Comparison of ENCODE assay signal across 30 mouse cellular contexts in genomic region chr16:30267359-30267758, GRCm38 (mm10). TPM values are rescaled to one million over a fixed set of nuclear protein-coding genes. Genes with fewer than 3 reads are reported as not detected.
A peak's percentile ranks its signal among the peaks of the same experiment; 100 is the strongest.
DNase-seq lines count a peak whose midpoint lies in the region; ATAC-seq and TF ChIP-seq lines count a peak whose summit lies in the region.
"Had no signal": no experiment of that assay in that cellular context is flagged by ENCODE, and none has a peak within 500 bp of the region (broad histone marks: within the 10 kb centered on the region; RNA-seq: fewer than 3 reads in every experiment).

Gene Cpn2 (minus strand): TSS chr16:30267499.

- intact Hi-C loops in gastrocnemius, postnatal 14 days (cut with DNase I; ENCODE audit: low total_unique reads) = no loop called here

- TF ChIP-seq CTCF in liver, postnatal 0 days (IDR thresholded peaks at IDR 0.05; ENCODE audit: low read depth) = no peak

- no peaks in the 10 kb centered on the region for H3K27me3 ChIP-seq in intestine, embryonic 15.5 days (replicated peaks)
- no peaks in the 10 kb centered on the region for H3K27me3 ChIP-seq in liver, embryonic 11.5 days (replicated peaks; ENCODE audit: control insufficient read depth, insufficient read depth, low read length)
- no peaks in the 10 kb centered on the region for H3K27me3 ChIP-seq in liver, postnatal 0 days (ENCODE audit: insufficient read depth, low read length)
- H3K27me3 ChIP-seq: embryonic facial prominence, embryonic 15.5 days; hindbrain, embryonic 15.5 days; limb, embryonic 12.5 days had no signal

- ATAC-seq in intestine, embryonic 15.5 days = peak; percentile 53
- no peak for ATAC-seq in liver, embryonic 11.5 days (replicated peaks; ENCODE audit: low FRiP score)
- peak; percentile 83 for ATAC-seq in liver, postnatal 0 days
- ATAC-seq: activated CD4-positive, CD25-positive, alpha-beta regulatory T cell, adult 4 months; forebrain, embryonic 16.5 days; midbrain, embryonic 13.5 days had no signal

- H3K9me3 ChIP-seq in intestine, embryonic 15.5 days = no peaks in the 10 kb centered on the region
- no peaks in the 10 kb centered on the region for H3K9me3 ChIP-seq in liver, embryonic 11.5 days (ENCODE audit: control insufficient read depth, low read length)
- no peaks in the 10 kb centered on the region for H3K9me3 ChIP-seq in liver, postnatal 0 days (ENCODE audit: low read length)
- H3K9me3 ChIP-seq: embryonic facial prominence, embryonic 15.5 days; forebrain, embryonic 10.5 days; heart, embryonic 15.5 days; hindbrain, embryonic 15.5 days; limb, embryonic 12.5 days; megakaryocyte, embryonic 14.5 days; midbrain, embryonic 13.5 days had no signal

- peak; percentile 21 to 40 for DNase-seq in adrenal gland, postnatal 36 days
- no peak for DNase-seq in liver, embryonic 11.5 days (ENCODE audit: low spot score)
- peak; percentile 70 for DNase-seq in liver, postnatal 0 days
- no peak for DNase-seq in heart, adult 18-20 months
- DNase-seq in retina, embryonic 14.5 days (ENCODE audit: low spot score) = no peak
- DNase-seq in gastrocnemius, postnatal 14 days = no peak
- DNase-seq: cerebellum, adult 9-10 months; gastrocnemius, postnatal 36 days; heart, postnatal 4 days; kidney, postnatal 25 days; lung, embryonic 14.5 days; lung, postnatal 36 days; right cerebral cortex, postnatal 14 days had no signal

- H3K4me1 ChIP-seq in intestine, embryonic 15.5 days (replicated peaks) = 0 out of 2 replicates have a peak, but pooled peaks cover 9% of the 10 kb centered on the region
- peaks cover 4% of the 10 kb centered on the region; the same call in 1 of the 2 replicates for H3K4me1 ChIP-seq in liver, embryonic 11.5 days (replicated peaks; ENCODE audit: control insufficient read depth, insufficient read depth, low read length)
- peaks cover 6% of the 10 kb centered on the region for H3K4me1 ChIP-seq in liver, postnatal 0 days (ENCODE audit: insufficient read depth)

- no peak within 1 kb of the TSS for H3K4me2 ChIP-seq in intestine, embryonic 15.5 days (replicated peaks)
- peak within 1 kb of the TSS; percentile 48 for H3K4me2 ChIP-seq in liver, embryonic 11.5 days
- peak within 1 kb of the TSS; percentile 67 for H3K4me2 ChIP-seq in liver, postnatal 0 days (ENCODE audit: low read depth, low read length)
- H3K4me2 ChIP-seq: embryonic facial prominence, embryonic 15.5 days; heart, embryonic 15.5 days; hindbrain, embryonic 15.5 days; limb, embryonic 12.5 days; lung, embryonic 14.5 days; midbrain, embryonic 13.5 days had no signal

- no peak within 1 kb of the TSS for H3K27ac ChIP-seq in intestine, embryonic 15.5 days
- peak within 1 kb of the TSS; percentile 43; the same call in 1 of the 2 replicates for H3K27ac ChIP-seq in liver, embryonic 11.5 days (ENCODE audit: low read depth, low read length)
- peak within 1 kb of the TSS; percentile 89 for H3K27ac ChIP-seq in liver, postnatal 0 days (ENCODE audit: low read depth)
- H3K27ac ChIP-seq: embryonic facial prominence, embryonic 15.5 days; forebrain, embryonic 10.5 days; heart, embryonic 15.5 days; hindbrain, embryonic 15.5 days; layer of hippocampus, adult 2 months; limb, embryonic 12.5 days; midbrain, embryonic 13.5 days had no signal

- no peak within 1 kb of the TSS for H3K9ac ChIP-seq in intestine, embryonic 15.5 days
- no peak within 1 kb of the TSS for H3K9ac ChIP-seq in liver, embryonic 11.5 days (ENCODE audit: low read depth, low read length)
- H3K9ac ChIP-seq in liver, postnatal 0 days (replicated peaks) = peak within 1 kb of the TSS; percentile 68
- H3K9ac ChIP-seq: embryonic facial prominence, embryonic 15.5 days; heart, embryonic 15.5 days; hindbrain, embryonic 15.5 days; limb, embryonic 12.5 days; lung, embryonic 14.5 days; midbrain, embryonic 13.5 days had no signal

- no peak within 1 kb of the TSS for H3K4me3 ChIP-seq in intestine, embryonic 15.5 days (replicated peaks)
- peak within 1 kb of the TSS; percentile 24; the same call in 1 of the 2 replicates for H3K4me3 ChIP-seq in liver, embryonic 11.5 days (ENCODE audit: low read depth, low read length)
- peak within 1 kb of the TSS; percentile 50 for H3K4me3 ChIP-seq in liver, postnatal 0 days (ENCODE audit: low read depth, low read length)
- H3K4me3 ChIP-seq: embryonic facial prominence, embryonic 15.5 days; forebrain, embryonic 10.5 days; heart, embryonic 15.5 days; hindbrain, embryonic 15.5 days; layer of hippocampus, adult 2 months; limb, embryonic 12.5 days; megakaryocyte, embryonic 14.5 days; midbrain, embryonic 13.5 days had no signal

- 52% methylated on average over 5 of the region's 5 CpGs for WGBS in intestine, embryonic 15.5 days
- 57% methylated on average over 5 of the region's 5 CpGs for WGBS in liver, embryonic 11.5 days
- 56% methylated on average over 5 of the region's 5 CpGs for WGBS in liver, postnatal 0 days (ENCODE audit: insufficient replicate concordance)

- TF ChIP-seq EP300 in liver, postnatal 0 days (IDR thresholded peaks at IDR 0.05; ENCODE audit: low read depth) = peak; percentile 64

- H3K36me3 ChIP-seq in intestine, embryonic 15.5 days = no peaks in the 10 kb centered on the region
- H3K36me3 ChIP-seq in liver, embryonic 11.5 days (ENCODE audit: control insufficient read depth, insufficient read depth, low read length) = no peaks in the 10 kb centered on the region
- no peaks in the 10 kb centered on the region for H3K36me3 ChIP-seq in liver, postnatal 0 days (replicated peaks; ENCODE audit: insufficient read depth, low read length)
- H3K36me3 ChIP-seq: embryonic facial prominence, embryonic 15.5 days; forebrain, embryonic 10.5 days; heart, embryonic 15.5 days; hindbrain, embryonic 15.5 days; limb, embryonic 12.5 days; midbrain, embryonic 13.5 days had no signal

RNA-seq across cellular contexts. Expression of gene Cpn2, which starts in this region (rescaled TPM):
- total RNA-seq in adrenal gland, postnatal 36 days (2021) = 1 to 10 TPM; 1.3 to 2.1 TPM
- 0.19 and 0.20 TPM in 2 replicates for polyA plus RNA-seq in intestine, embryonic 15.5 days (2015; fragmentation: Nextera tagmentation; extraction: Ambion mirVana)
- 1.3 and 1.5 TPM in 2 replicates for polyA plus RNA-seq in liver, embryonic 11.5 days (2014; fragmentation: Nextera tagmentation; extraction: Ambion mirVana)
- 10.9 and 12.0 TPM in 2 replicates for polyA plus RNA-seq in liver, postnatal 0 days (2015; fragmentation: Nextera tagmentation; extraction: Ambion mirVana)
- total RNA-seq in heart, adult 18-20 months (2021) = under 1 TPM; 0.10 to 0.13 TPM
- not detected for total RNA-seq in gastrocnemius, postnatal 14 days (2021)
- total RNA-seq: gastrocnemius, postnatal 36 days; heart, postnatal 4 days; layer of hippocampus, adult 2 months; layer of hippocampus, postnatal 25 days; monocyte, adult 5-6 weeks had no signal
- polyA plus RNA-seq: activated CD4-positive, CD25-positive, alpha-beta regulatory T cell, adult 4 months; embryonic facial prominence, embryonic 15.5 days; forebrain, embryonic 10.5 days; forebrain, embryonic 16.5 days; heart, embryonic 15.5 days; hindbrain, embryonic 15.5 days; kidney, embryonic 14.5 days; limb, embryonic 12.5 days; lung, embryonic 14.5 days; midbrain, embryonic 13.5 days; neural tube, embryonic 11.5 days; thymus, postnatal 0 days; urinary bladder, adult 2 months had no signal

Comparison
In these comparisons a context has a peak if more than half of its experiments do, and no peak if none do; other contexts are left out.
1. DNase-seq: peak in adrenal gland, postnatal 36 days (2 of 2) and liver, postnatal 0 days (single experiment); none in liver, embryonic 11.5 days (single experiment), heart, adult 18-20 months (0 of 2), retina, embryonic 14.5 days (single experiment) and gastrocnemius, postnatal 14 days (single experiment).
2. Peak in ATAC-seq in intestine, embryonic 15.5 days; RNA of the gene not detected or under 1 TPM.